Mouse (Mus musculus) heart, embryonic 16.5 days (tissue): Measurements from ENCODE around the gene Mycn. TPM values are rescaled to one million over a fixed set of nuclear protein-coding genes. Genes with fewer than 3 reads are reported as not detected.

Experiments used
- ATAC-seq: fragments of 200-750 bp; cut with Nextera tagmentation; replicated peaks from 2 replicates; pipeline ENCODE4 v1.8.0; 2017; ENCODE audit warnings: moderate number of reproducible peaks; ENCODE audit not compliant: insufficient read depth, low FRiP score; ENCODE audit errors: extremely low read depth
- H3K27ac ChIP-seq: fragments of 300-500 bp; sonication (generic); 2 replicates; pipeline ENCODE4 v1.5.1; 2014; ENCODE audit warnings: mild to moderate bottlenecking, low read length, control low read depth, moderate library complexity
- H3K27me3 ChIP-seq: fragments of 300-500 bp; sonication (generic); 2 replicates; pipeline ENCODE4 v1.6.1; 2014; ENCODE audit warnings: low read length, mixed read lengths; ENCODE audit not compliant: control insufficient read depth, insufficient read depth
- H3K36me3 ChIP-seq: fragments of 300-500 bp; sonication (generic); 2 replicates; pipeline ENCODE4 v1.6.1; 2014; ENCODE audit not compliant: control insufficient read depth, insufficient read depth
- H3K4me1 ChIP-seq: fragments of 300-500 bp; sonication (generic); 2 replicates; pipeline ENCODE4 v1.6.1; 2014; ENCODE audit warnings: low read length, mixed read lengths; ENCODE audit not compliant: control insufficient read depth, insufficient read depth
- H3K4me2 ChIP-seq: fragments of 300-500 bp; sonication (generic); 2 replicates; pipeline ENCODE4 v1.6.1; 2014; ENCODE audit warnings: low read depth, mild to moderate bottlenecking, control low read depth, low read length
- H3K4me3 ChIP-seq: fragments of 300-500 bp; sonication (generic); 2 replicates; pipeline ENCODE4 v1.5.1; 2014; ENCODE audit warnings: mild to moderate bottlenecking, control low read depth, low read length
- H3K9ac ChIP-seq: fragments of 300-500 bp; sonication (generic); 2 replicates; pipeline ENCODE4 v1.6.1; 2014; ENCODE audit warnings: low read length, control low read depth
- H3K9me3 ChIP-seq: fragments of 300-500 bp; sonication (generic); replicated peaks from 2 replicates; pipeline ENCODE4 v1.6.1; 2016; ENCODE audit warnings: low read length; ENCODE audit not compliant: control insufficient read depth
- WGBS: fragments of 180-500 bp; shearing (Covaris S2); extraction: QIAGEN DNeasy Blood & Tissue Kit; methylation state at CpG from one replicate; pipeline ENCODE4 v1.1.7; 2014; 5-methylcytosine and 5-hydroxymethylcytosine counted together
- polyA plus RNA-seq: library from polyadenylated mRNA; unstranded; fragments of >200 nt; fragmentation: Nextera tagmentation; extraction: Ambion mirVana; gene quantifications from 2 replicates; pipeline ENCODE4 v1.2.1, GENCODE M21; 2015

Gene Mycn
- polyA plus RNA-seq, 1 experiment from 2014 or later, result 31.3 TPM

- H3K36me3 ChIP-seq, result no peaks in the 10 kb centered on the region
- no peaks in the 10 kb centered on the region for H3K27me3 ChIP-seq
- H3K4me1 ChIP-seq, result peaks cover 1% of the 10 kb centered on the region
- ATAC-seq, result no peak
- H3K9ac ChIP-seq, result no peak overlapping the region
- no peak overlapping the region for H3K27ac ChIP-seq
- H3K9me3 ChIP-seq, result no peaks in the 10 kb centered on the region
- WGBS, result 52% methylated on average over 16 of the region's 16 CpGs
- no peak overlapping the region for H3K4me3 ChIP-seq
- H3K4me2 ChIP-seq, result no peak overlapping the region
Measured at GRCm38 (mm10) chr12:12909631-12910277, 32.0 kb downstream of the Mycn start.

GRCm38 (mm10) chr12:12906771-12907170, 34.9 kb downstream of the Mycn start:
- no peaks in the 10 kb centered on the region for H3K9me3 ChIP-seq
- H3K4me2 ChIP-seq, result no peak overlapping the region
- H3K36me3 ChIP-seq, result no peaks in the 10 kb centered on the region
- H3K4me3 ChIP-seq, result no peak overlapping the region
- H3K27ac ChIP-seq, result no peak overlapping the region
- 57% methylated on average over 6 of the region's 6 CpGs for WGBS
- ATAC-seq, result no peak
- H3K9ac ChIP-seq, result no peak overlapping the region
- H3K27me3 ChIP-seq, result no peaks in the 10 kb centered on the region
- H3K4me1 ChIP-seq, result peaks cover 6% of the 10 kb centered on the region

GRCm38 (mm10) chr12:12906321-12906720, 35.4 kb downstream of the Mycn start:
- no peak overlapping the region for H3K9ac ChIP-seq
- whole genome bisulfite sequencing, result 47% methylated on average over 8 of the region's 8 CpGs
- no peaks in the 10 kb centered on the region for H3K27me3 ChIP-seq
- no peak overlapping the region for H3K4me2 ChIP-seq
- no peaks in the 10 kb centered on the region for H3K9me3 ChIP-seq
- no peak for ATAC-seq
- no peaks in the 10 kb centered on the region for H3K36me3 ChIP-seq
- no peak overlapping the region for H3K27ac ChIP-seq
- H3K4me3 ChIP-seq, result no peak overlapping the region
- peaks cover 6% of the 10 kb centered on the region for H3K4me1 ChIP-seq

- Histone ChIP-seq H3K4me2 (no peak overlapping the region), H3K4me3 (no peak overlapping the region), H3K9ac (no peak overlapping the region), H3K36me3 (no peaks in the 10 kb centered on the region), H3K27me3 (no peaks in the 10 kb centered on the region), H3K27ac (no peak overlapping the region), H3K4me1 (peaks cover 6% of the 10 kb centered on the region), H3K9me3 (no peaks in the 10 kb centered on the region)
- WGBS, result 63% methylated on average over 6 of the region's 6 CpGs
- no peak for ATAC-seq
Measured at GRCm38 (mm10) chr12:12905117-12905516, 36.6 kb downstream of the Mycn start.

GRCm38 (mm10) chr12:12904512-12904953, 37.2 kb downstream of the Mycn start:
- H3K9ac ChIP-seq, result peak overlapping the region; percentile 37
- 0 out of 2 replicates have a peak overlapping the region, but pooled peaks have one; percentile 17 for H3K27ac ChIP-seq
- peak overlapping the region; percentile 64 for H3K4me2 ChIP-seq
- H3K4me1 ChIP-seq, result peaks cover 6% of the 10 kb centered on the region
- no peaks in the 10 kb centered on the region for H3K27me3 ChIP-seq
- peak; percentile 82 for ATAC-seq
- H3K9me3 ChIP-seq, result no peaks in the 10 kb centered on the region
- no peaks in the 10 kb centered on the region for H3K36me3 ChIP-seq
- 3% methylated on average over 23 of the region's 23 CpGs for WGBS
- H3K4me3 ChIP-seq, result peak overlapping the region; percentile 45

- no peaks in the 10 kb centered on the region for H3K36me3 ChIP-seq
- H3K9me3 ChIP-seq, result no peaks in the 10 kb centered on the region
- no peaks in the 10 kb centered on the region for H3K27me3 ChIP-seq
- no peak; the same call in 1 of the 2 replicates for ATAC-seq
- H3K4me1 ChIP-seq, result peaks cover 6% of the 10 kb centered on the region
- WGBS, result 0% methylated on average over 1 of the region's 1 CpGs
- H3K4me2 ChIP-seq, result peak overlapping the region; percentile 64
- H3K9ac ChIP-seq, result no peak overlapping the region; the same call in 1 of the 2 replicates
- H3K27ac ChIP-seq, result no peak overlapping the region
- H3K4me3 ChIP-seq, result no peak overlapping the region
Measured at GRCm38 (mm10) chr12:12904086-12904485, 37.6 kb downstream of the Mycn start.

- ATAC-seq, result no peak
- peaks cover 6% of the 10 kb centered on the region for H3K4me1 ChIP-seq
- no peak overlapping the region for H3K4me3 ChIP-seq
- H3K9me3 ChIP-seq, result no peaks in the 10 kb centered on the region
- H3K4me2 ChIP-seq, result no peak overlapping the region
- no peak overlapping the region for H3K27ac ChIP-seq
- H3K36me3 ChIP-seq, result no peaks in the 10 kb centered on the region
- no peak overlapping the region for H3K9ac ChIP-seq
- 87% methylated on average over 1 of the region's 1 CpGs for WGBS
- no peaks in the 10 kb centered on the region for H3K27me3 ChIP-seq
Measured at GRCm38 (mm10) chr12:12902403-12902802, 39.3 kb downstream of the Mycn start.

- H3K36me3 ChIP-seq, result no peaks in the 10 kb centered on the region
- no peaks in the 10 kb centered on the region for H3K9me3 ChIP-seq
- no peak overlapping the region for H3K9ac ChIP-seq
- H3K27ac ChIP-seq, result no peak overlapping the region
- ATAC-seq, result no peak
- no peaks in the 10 kb centered on the region; the same call in 1 of the 2 replicates for H3K4me1 ChIP-seq
- WGBS, result 44% methylated on average over 2 of the region's 2 CpGs
- H3K27me3 ChIP-seq, result no peaks in the 10 kb centered on the region
- H3K4me2 ChIP-seq, result no peak overlapping the region
- no peak overlapping the region for H3K4me3 ChIP-seq
Measured at GRCm38 (mm10) chr12:12898356-12899126, 43.2 kb downstream of the Mycn start.

GRCm38 (mm10) chr12:12893986-12894385, 47.7 kb downstream of the Mycn start:
- Histone ChIP-seq H3K9me3 (no peaks in the 10 kb centered on the region), H3K27ac (no peak overlapping the region), H3K9ac (no peak overlapping the region), H3K27me3 (no peaks in the 10 kb centered on the region), H3K4me2 (no peak overlapping the region), H3K36me3 (no peaks in the 10 kb centered on the region), H3K4me3 (no peak overlapping the region), H3K4me1 (no peaks in the 10 kb centered on the region)
- WGBS, result 82% methylated on average over 8 of the region's 8 CpGs
- ATAC-seq, result no peak
